Mouse (Mus musculus): ENCODE results near the gene Def8. TPM values are rescaled to one million over a fixed set of nuclear protein-coding genes. Genes with fewer than 3 reads are reported as not detected.
"Not testable (repeated sequence)": the region's sequence is repeated elsewhere in the genome, so short reads cannot be mapped to it uniquely, and the experiment has no call there.

Gene Def8
- polyA plus RNA-seq, 1 experiment from 2014 or later = 27.0 TPM

DNA sequence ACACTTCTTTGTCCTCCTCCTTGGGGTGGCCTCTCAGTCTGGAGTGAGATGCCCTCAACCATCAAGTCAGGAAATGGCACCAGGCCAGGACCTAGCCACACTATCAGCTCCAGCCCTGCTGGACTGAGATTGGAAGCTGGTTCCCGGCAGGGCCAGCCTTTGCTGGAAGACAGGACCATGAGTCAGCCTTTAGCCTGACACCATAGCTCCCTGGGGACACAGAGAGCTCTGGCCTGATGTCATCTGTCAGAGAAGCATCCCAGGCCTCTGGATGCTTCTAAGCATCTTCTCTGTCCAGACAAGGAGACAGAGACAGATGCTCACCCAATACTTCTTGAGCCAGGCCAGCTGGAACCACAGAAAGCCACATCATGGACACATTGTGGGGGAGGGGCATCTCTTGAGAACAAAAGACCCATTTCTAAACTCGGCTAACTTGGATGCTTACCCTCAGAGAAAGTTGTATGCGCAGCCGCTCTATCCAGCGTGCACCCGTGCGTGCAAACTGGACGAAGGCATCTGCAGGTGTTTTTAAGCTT, 13.2 kb upstream of the Def8 start:
- Histone ChIP-seq H3K9ac (ENCODE audit: low read length) (no peak overlapping the region), H3K4me2 (ENCODE audit: low read depth, low read length) (no peak overlapping the region), H3K4me1 (ENCODE audit: control insufficient read depth, insufficient read depth, low read length) (peaks cover 7% of the 10 kb centered on the region), H3K27me3 (ENCODE audit: control insufficient read depth, insufficient read depth, low read length) (peaks cover 62% of the 10 kb centered on the region), H3K36me3 (ENCODE audit: control insufficient read depth, insufficient read depth, low read length) (no peaks in the 10 kb centered on the region), H3K27ac (ENCODE audit: low read length) (no peak overlapping the region), H3K9me3 (replicated peaks; ENCODE audit: control insufficient read depth, low read length) (no peaks in the 10 kb centered on the region), H3K4me3 (replicated peaks; ENCODE audit: low read length) (no peak overlapping the region)
- ATAC-seq (ENCODE audit: insufficient read depth, low FRiP score) = no peak
- WGBS = 71% methylated on average over 8 of the region's 8 CpGs

GRCm38 (mm10) chr8:123410788-123411187, 12.5 kb upstream of the Def8 start:
- Histone ChIP-seq H3K4me1 (ENCODE audit: control insufficient read depth, insufficient read depth, low read length) (peaks cover 7% of the 10 kb centered on the region), H3K27me3 (ENCODE audit: control insufficient read depth, insufficient read depth, low read length) (peaks cover 62% of the 10 kb centered on the region), H3K4me2 (ENCODE audit: low read depth, low read length) (peak overlapping the region; percentile 49), H3K9ac (ENCODE audit: low read length) (no peak overlapping the region), H3K36me3 (ENCODE audit: control insufficient read depth, insufficient read depth, low read length) (no peaks in the 10 kb centered on the region), H3K27ac (ENCODE audit: low read length) (no peak overlapping the region), H3K9me3 (replicated peaks; ENCODE audit: control insufficient read depth, low read length) (no peaks in the 10 kb centered on the region), H3K4me3 (replicated peaks; ENCODE audit: low read length) (peak overlapping the region; percentile 31)
- WGBS = 13% methylated on average over 11 of the region's 11 CpGs
- no peak for ATAC-seq (ENCODE audit: insufficient read depth, low FRiP score)

GRCm38 (mm10) chr8:123411246-123411645, 12.1 kb upstream of the Def8 start, which contains the start of gene Tubb3:
Gene Tubb3 (plus strand): TSS chr8:123411424.
- Histone ChIP-seq H3K4me1 (ENCODE audit: control insufficient read depth, insufficient read depth, low read length) (peaks cover 7% of the 10 kb centered on the region), H3K4me3 (replicated peaks; ENCODE audit: low read length) (peak within 1 kb of the TSS; percentile 31), H3K27me3 (ENCODE audit: control insufficient read depth, insufficient read depth, low read length) (peaks cover 62% of the 10 kb centered on the region), H3K9ac (ENCODE audit: low read length) (no peak within 1 kb of the TSS), H3K36me3 (ENCODE audit: control insufficient read depth, insufficient read depth, low read length) (no peaks in the 10 kb centered on the region), H3K4me2 (ENCODE audit: low read depth, low read length) (peak within 1 kb of the TSS; percentile 49), H3K27ac (ENCODE audit: low read length) (no peak within 1 kb of the TSS), H3K9me3 (replicated peaks; ENCODE audit: control insufficient read depth, low read length) (no peaks in the 10 kb centered on the region)
- WGBS = 1% methylated on average over 29 of the region's 29 CpGs
- peak; percentile 80 for ATAC-seq (ENCODE audit: insufficient read depth, low FRiP score)

DNA sequence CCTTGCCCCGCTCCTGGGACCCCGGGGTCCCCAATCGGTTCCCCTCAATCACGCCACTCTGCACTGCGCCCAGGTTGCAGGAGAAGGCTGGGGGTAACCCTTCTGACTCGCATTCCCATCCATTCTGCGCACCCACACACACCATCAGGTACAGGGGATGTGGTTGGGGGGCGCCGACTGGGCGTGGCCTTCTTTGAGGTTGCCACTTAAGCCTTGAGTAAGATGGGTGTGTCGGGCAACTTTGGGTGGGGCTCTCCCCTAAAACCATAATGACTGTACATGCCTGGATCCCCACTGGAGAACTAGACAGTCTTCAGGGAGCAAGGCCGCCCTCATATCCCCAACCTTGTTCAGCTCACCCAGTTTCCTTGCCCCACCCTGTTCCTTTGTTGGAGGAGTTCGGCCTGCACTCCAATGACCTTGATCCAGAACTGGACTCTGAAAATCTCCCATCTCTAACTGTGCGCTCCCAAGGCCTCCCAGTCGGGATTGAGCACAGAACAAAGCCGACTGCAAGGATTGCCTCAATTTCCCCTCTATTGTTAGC, 11.5 kb upstream of the Def8 start:
- H3K9me3 ChIP-seq (replicated peaks; ENCODE audit: control insufficient read depth, low read length) = no peaks in the 10 kb centered on the region

GRCm38 (mm10) chr8:123412560-123413170, 10.7 kb upstream of the Def8 start:
- Histone ChIP-seq H3K4me3 (replicated peaks; ENCODE audit: low read length) (peak overlapping the region; percentile 31; the same call in 1 of the 2 replicates), H3K27ac (ENCODE audit: low read length) (no peak overlapping the region), H3K27me3 (ENCODE audit: control insufficient read depth, insufficient read depth, low read length) (peaks cover 55% of the 10 kb centered on the region), H3K4me2 (ENCODE audit: low read depth, low read length) (no peak overlapping the region), H3K9ac (ENCODE audit: low read length) (no peak overlapping the region), H3K4me1 (ENCODE audit: control insufficient read depth, insufficient read depth, low read length) (peaks cover 7% of the 10 kb centered on the region), H3K36me3 (ENCODE audit: control insufficient read depth, insufficient read depth, low read length) (no peaks in the 10 kb centered on the region), H3K9me3 (replicated peaks; ENCODE audit: control insufficient read depth, low read length) (no peaks in the 10 kb centered on the region)
- ATAC-seq (ENCODE audit: insufficient read depth, low FRiP score) = no peak
- WGBS = 4% methylated on average over 12 of the region's 12 CpGs

More for the DNA sequence above, 11.5 kb upstream of the Def8 start:
- H3K9ac ChIP-seq (ENCODE audit: low read length) = no peak overlapping the region
- no peak overlapping the region for H3K27ac ChIP-seq (ENCODE audit: low read length)
- H3K4me2 ChIP-seq (ENCODE audit: low read depth, low read length) = peak overlapping the region; percentile 49
- H3K36me3 ChIP-seq (ENCODE audit: control insufficient read depth, insufficient read depth, low read length) = no peaks in the 10 kb centered on the region
- H3K4me1 ChIP-seq (ENCODE audit: control insufficient read depth, insufficient read depth, low read length) = peaks cover 7% of the 10 kb centered on the region
- peaks cover 62% of the 10 kb centered on the region for H3K27me3 ChIP-seq (ENCODE audit: control insufficient read depth, insufficient read depth, low read length)
- peak overlapping the region; percentile 31 for H3K4me3 ChIP-seq (replicated peaks; ENCODE audit: low read length)
- WGBS = 10% methylated on average over 16 of the region's 16 CpGs
- ATAC-seq (ENCODE audit: insufficient read depth, low FRiP score) = no peak

DNA sequence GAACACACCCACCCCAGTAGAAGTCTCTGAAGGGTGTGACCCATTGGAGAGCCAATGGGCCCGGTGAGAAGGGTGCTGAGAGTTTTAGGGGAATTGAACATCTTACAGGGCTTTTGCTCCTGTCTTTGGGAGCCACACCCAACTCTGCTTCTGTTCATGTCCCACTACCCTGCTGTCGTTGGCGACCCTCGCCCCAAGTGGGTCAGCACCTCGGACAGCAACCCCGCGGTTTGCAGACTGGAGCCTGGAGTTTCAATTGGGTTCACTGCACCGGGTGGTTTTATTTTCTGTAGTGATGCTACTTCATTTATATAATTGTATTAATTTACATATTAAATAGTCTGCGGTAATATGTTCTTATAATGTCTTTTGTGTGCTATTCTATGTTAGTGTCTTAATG, 9.1 kb upstream of the Def8 start:
- no peak for ATAC-seq (ENCODE audit: insufficient read depth, low FRiP score)
- whole genome bisulfite sequencing = 6% methylated on average over 9 of the region's 9 CpGs
- Histone ChIP-seq H3K27ac (ENCODE audit: low read length) (no peak overlapping the region), H3K27me3 (ENCODE audit: control insufficient read depth, insufficient read depth, low read length) (peaks cover 44% of the 10 kb centered on the region), H3K4me1 (ENCODE audit: control insufficient read depth, insufficient read depth, low read length) (peaks cover 7% of the 10 kb centered on the region), H3K4me2 (ENCODE audit: low read depth, low read length) (no peak overlapping the region), H3K4me3 (replicated peaks; ENCODE audit: low read length) (no peak overlapping the region), H3K9me3 (replicated peaks; ENCODE audit: control insufficient read depth, low read length) (no peaks in the 10 kb centered on the region), H3K9ac (ENCODE audit: low read length) (no peak overlapping the region), H3K36me3 (ENCODE audit: control insufficient read depth, insufficient read depth, low read length) (no peaks in the 10 kb centered on the region)

GRCm38 (mm10) chr8:123414997-123415696, 8.2 kb upstream of the Def8 start:
- not testable (repeated sequence) for H3K4me1 ChIP-seq (ENCODE audit: control insufficient read depth, insufficient read depth, low read length); H3K27ac ChIP-seq (ENCODE audit: low read length); H3K4me2 ChIP-seq (ENCODE audit: low read depth, low read length); ATAC-seq (ENCODE audit: insufficient read depth, low FRiP score); H3K4me3 ChIP-seq (replicated peaks; ENCODE audit: low read length); H3K9me3 ChIP-seq (replicated peaks; ENCODE audit: control insufficient read depth, low read length); H3K9ac ChIP-seq (ENCODE audit: low read length); H3K36me3 ChIP-seq (ENCODE audit: control insufficient read depth, insufficient read depth, low read length)
- peaks cover 36% of the 10 kb centered on the region for H3K27me3 ChIP-seq (ENCODE audit: control insufficient read depth, insufficient read depth, low read length)
- 77% methylated on average over 5 of the region's 5 CpGs for WGBS

DNA sequence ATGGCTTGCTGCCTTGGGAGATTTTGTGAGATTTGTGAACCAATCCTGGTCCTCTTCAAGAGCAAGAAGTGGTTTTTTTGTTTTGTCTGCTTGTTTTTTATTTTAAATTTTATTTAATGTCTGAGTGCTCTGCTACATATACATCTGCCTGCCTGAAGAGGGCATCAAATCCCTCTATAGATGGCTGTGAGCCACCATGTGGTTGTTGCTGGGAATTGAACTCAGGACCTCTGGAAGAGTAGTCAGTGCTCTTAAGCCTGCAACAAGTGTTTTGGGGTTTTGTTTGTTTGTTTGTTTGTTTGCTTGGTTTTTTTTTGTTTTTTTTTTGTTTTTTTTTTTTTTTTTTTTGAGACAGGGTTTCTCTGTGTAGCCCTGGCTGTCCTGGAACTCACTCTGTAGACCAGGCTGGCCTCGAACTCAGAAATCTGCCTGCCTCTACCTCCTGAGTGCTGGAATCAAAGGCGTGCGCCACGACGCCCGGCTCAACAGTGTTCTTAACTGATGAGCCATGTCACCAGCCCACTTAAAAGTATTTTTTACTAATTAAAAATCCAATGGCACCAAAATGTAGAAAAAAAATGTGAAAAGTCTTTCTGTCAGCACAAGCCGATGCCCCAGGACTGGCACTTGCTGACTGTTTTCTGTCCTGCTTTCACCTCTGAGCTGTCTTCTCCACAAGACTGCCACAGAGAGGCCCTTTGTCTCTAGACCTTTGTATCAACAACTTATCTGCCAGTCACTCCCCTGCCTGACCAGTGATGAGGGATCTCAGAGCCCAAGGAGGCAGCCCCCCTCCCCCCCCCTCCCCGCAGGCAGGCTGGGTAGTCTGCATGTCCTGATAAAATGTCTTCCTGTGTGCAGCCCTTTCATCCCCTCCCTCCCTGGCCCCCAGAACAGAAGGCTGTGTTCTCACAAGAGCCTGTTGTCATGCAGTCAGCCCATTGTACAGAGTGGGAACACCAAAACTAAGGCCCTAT, 7.1 kb upstream of the Def8 start:
- Histone ChIP-seq H3K9me3 (replicated peaks; ENCODE audit: control insufficient read depth, low read length) (no peaks in the 10 kb centered on the region), H3K4me2 (ENCODE audit: low read depth, low read length) (no peak overlapping the region), H3K4me3 (replicated peaks; ENCODE audit: low read length) (no peak overlapping the region), H3K4me1 (ENCODE audit: control insufficient read depth, insufficient read depth, low read length) (peaks cover 6% of the 10 kb centered on the region), H3K36me3 (ENCODE audit: control insufficient read depth, insufficient read depth, low read length) (no peaks in the 10 kb centered on the region), H3K27ac (ENCODE audit: low read length) (no peak overlapping the region), H3K27me3 (ENCODE audit: control insufficient read depth, insufficient read depth, low read length) (peaks cover 25% of the 10 kb centered on the region), H3K9ac (ENCODE audit: low read length) (no peak overlapping the region)
- ATAC-seq (ENCODE audit: insufficient read depth, low FRiP score) = no peak
- WGBS = 74% methylated on average over 8 of the region's 8 CpGs

Data from stomach, embryonic 16.5 days (tissue).